24 mouse cellular contexts compared by ENCODE assay signal in the genomic region with DNA sequence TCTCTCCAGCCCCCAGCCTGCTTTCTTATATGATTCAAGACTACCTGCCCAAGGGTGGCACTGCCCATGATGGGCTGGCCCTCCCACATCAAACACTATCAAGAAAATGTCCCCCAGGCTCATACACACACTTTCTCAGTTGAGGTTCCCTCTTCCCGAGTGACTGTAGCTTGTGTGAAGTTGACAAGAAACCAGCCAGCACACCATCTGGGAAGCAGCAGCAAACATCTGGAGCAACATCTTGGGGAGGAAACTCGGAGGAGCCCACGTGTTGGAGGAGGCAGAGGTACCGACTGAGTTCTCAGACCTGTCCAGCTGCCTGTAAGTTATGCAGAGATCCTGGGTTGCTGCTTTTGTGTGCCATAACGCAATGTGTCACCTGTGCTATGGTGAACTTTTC.
DNase-seq lines count a peak whose midpoint lies in the region; ATAC-seq lines count a peak whose summit lies in the region.
"Had no signal": no experiment of that assay in that cellular context is flagged by ENCODE, and none has a peak within 500 bp of the region (broad histone marks: within the 10 kb centered on the region; RNA-seq: fewer than 3 reads in every experiment).

No protein-coding gene starts in this region.

- no peak for DNase-seq in frontal cortex, postnatal 25 days (ENCODE audit: low spot score in 2 of 2)
- peak; percentile 36 for DNase-seq in heart, postnatal 4 days
- no peak for DNase-seq in heart, adult 9 months (ENCODE audit: low spot score in 2 of 2)
- DNase-seq in midbrain, embryonic 10.5 days (ENCODE audit: low spot score) = no peak
- DNase-seq: adrenal gland, adult 2 months; adrenal gland, postnatal 14 days; cerebellum, adult 11 months; cerebellum, adult 8-10 months; cerebellum, postnatal 14 days; gastrocnemius, adult 2 months; gastrocnemius, postnatal 14 days; heart, adult 18-20 months; kidney, adult 18-20 months had no signal

- peak; percentile 14; the same call in 1 of the 2 replicates for ATAC-seq in frontal cortex, adult (ENCODE audit: low TSS enrichment)
- ATAC-seq in midbrain, embryonic 15.5 days (replicated peaks) = no peak
- ATAC-seq: CD4-positive, CD25-positive, alpha-beta regulatory T cell, adult 4 months; forebrain, embryonic 15.5 days; inflammation-experienced regulatory T-cells, adult 6 months; intestine, embryonic 16.5 days had no signal

- no peak overlapping the region for H3K4me2 ChIP-seq in midbrain, embryonic 15.5 days
- H3K4me2 ChIP-seq: forebrain, embryonic 15.5 days; heart, embryonic 12.5 days; heart, embryonic 15.5 days; hindbrain, embryonic 12.5 days had no signal

- H3K4me3 ChIP-seq in midbrain, embryonic 15.5 days = no peak overlapping the region
- H3K4me3 ChIP-seq in midbrain, embryonic 10.5 days = no peak overlapping the region
- H3K4me3 ChIP-seq: forebrain, embryonic 10.5 days; forebrain, embryonic 15.5 days; gastrocnemius, adult 2 months; heart, embryonic 12.5 days; heart, embryonic 15.5 days; hindbrain, embryonic 12.5 days had no signal

- no peaks in the 10 kb centered on the region for H3K27me3 ChIP-seq in midbrain, embryonic 15.5 days (replicated peaks)
- peaks cover 39% of the 10 kb centered on the region for H3K27me3 ChIP-seq in midbrain, embryonic 10.5 days (ENCODE audit: low read depth, poor library complexity, severe bottlenecking)
- H3K27me3 ChIP-seq: forebrain, embryonic 15.5 days; hindbrain, embryonic 12.5 days had no signal

- 0 out of 2 replicates have a peak, but pooled peaks cover 4% of the 10 kb centered on the region for H3K4me1 ChIP-seq in midbrain, embryonic 15.5 days
- peaks cover 26% of the 10 kb centered on the region for H3K4me1 ChIP-seq in midbrain, embryonic 10.5 days
- H3K4me1 ChIP-seq: forebrain, embryonic 15.5 days had no signal

- 0 out of 2 replicates have a peak, but pooled peaks cover 3% of the 10 kb centered on the region for H3K36me3 ChIP-seq in midbrain, embryonic 15.5 days (replicated peaks)
- H3K36me3 ChIP-seq in midbrain, embryonic 10.5 days = peaks cover 26% of the 10 kb centered on the region

- 81% methylated on average over 5 of the region's 5 CpGs for WGBS in midbrain, embryonic 15.5 days
- WGBS in midbrain, embryonic 10.5 days = 83% methylated on average over 5 of the region's 5 CpGs

- no peak overlapping the region for H3K9ac ChIP-seq in midbrain, embryonic 15.5 days
- H3K9ac ChIP-seq: forebrain, embryonic 15.5 days; heart, embryonic 12.5 days; heart, embryonic 15.5 days; hindbrain, embryonic 12.5 days had no signal

- H3K9me3 ChIP-seq in midbrain, embryonic 15.5 days = no peaks in the 10 kb centered on the region
- H3K9me3 ChIP-seq in midbrain, embryonic 10.5 days (replicated peaks) = no peaks in the 10 kb centered on the region
- H3K9me3 ChIP-seq: forebrain, embryonic 10.5 days; forebrain, embryonic 15.5 days; heart, embryonic 15.5 days; hindbrain, embryonic 12.5 days had no signal

- 0 out of 2 replicates have a peak overlapping the region, but pooled peaks have one; percentile 6 for H3K27ac ChIP-seq in midbrain, embryonic 15.5 days
- no peak overlapping the region for H3K27ac ChIP-seq in midbrain, embryonic 10.5 days (replicated peaks)
- H3K27ac ChIP-seq: forebrain, embryonic 10.5 days; forebrain, embryonic 15.5 days; gastrocnemius, adult 2 months; heart, embryonic 15.5 days; hindbrain, embryonic 12.5 days; hindbrain, postnatal 0 days had no signal
